Mouse (Mus musculus) megakaryocyte, embryonic 14.5 days (primary cell): ENCODE data around the gene Gm9999. TPM values are rescaled to one million over a fixed set of nuclear protein-coding genes. Genes with fewer than 3 reads are reported as not detected.
A peak's percentile ranks its signal among the peaks of the same experiment; 100 is the strongest.

ENCODE experiments used
- H3K27me3 ChIP-seq: replicated peaks from 2 replicates; pipeline ENCODE3; 2012; ENCODE audit warnings: inconsistent platforms
- H3K36me3 ChIP-seq: replicated peaks from 2 replicates; pipeline ENCODE3; 2012; ENCODE audit warnings: low read length, inconsistent platforms, mixed read lengths
- H3K4me1 ChIP-seq: 2 replicates; pipeline ENCODE4 v1.6.1; 2012; ENCODE audit warnings: inconsistent platforms
- H3K4me3 ChIP-seq: replicated peaks from 2 replicates; pipeline ENCODE3; 2012; ENCODE audit warnings: moderate library complexity, mild to moderate bottlenecking, inconsistent platforms
- H3K9me3 ChIP-seq: 2 replicates; pipeline ENCODE4 v1.6.1; 2012; ENCODE audit warnings: inconsistent platforms
- FLI1 ChIP-seq: IDR thresholded peaks from 2 replicates; pipeline ENCODE4 v1.6.1; 2012; ENCODE audit warnings: low read length, inconsistent platforms, mixed read lengths
- GATA1 ChIP-seq: IDR thresholded peaks from 3 replicates; pipeline ENCODE4 v1.6.1; 2012; ENCODE audit warnings: mixed read lengths, low read length, inconsistent platforms, borderline replicate concordance
- polyA plus RNA-seq: library from polyadenylated mRNA; stranded (reverse); fragments of >175 nt; gene quantifications from 2 replicates; pipeline ENCODE4 v1.2.3, GENCODE M21; 2012; ENCODE audit warnings: low replicate concordance; ENCODE audit not compliant: insufficient read depth

Gm9999 gene
- polyA plus RNA-seq, 1 experiment = not detected

GRCm38 (mm10) chr7:47013131-47013767 lies 29.9 kb downstream of the Gm9999 start:
- peak overlapping the region; percentile 86 for H3K4me3 ChIP-seq
- no peak for TF ChIP-seq GATA1
- TF ChIP-seq FLI1 = no peak
- H3K27me3 ChIP-seq = no peaks in the 10 kb centered on the region
- H3K9me3 ChIP-seq = no peaks in the 10 kb centered on the region
- peaks cover 69% of the 10 kb centered on the region for H3K4me1 ChIP-seq
- H3K36me3 ChIP-seq = no peaks in the 10 kb centered on the region

- H3K4me1 ChIP-seq = peaks cover 61% of the 10 kb centered on the region
- no peak for TF ChIP-seq GATA1
- TF ChIP-seq FLI1 = no peak
- no peaks in the 10 kb centered on the region for H3K36me3 ChIP-seq
- H3K27me3 ChIP-seq = peaks cover 3% of the 10 kb centered on the region
- H3K4me3 ChIP-seq = peak overlapping the region; percentile 83
- no peaks in the 10 kb centered on the region for H3K9me3 ChIP-seq
Observed at GRCm38 (mm10) chr7:47014564-47015389, 31.4 kb downstream of the Gm9999 start.

- H3K4me3 ChIP-seq = peak overlapping the region; percentile 83
- no peaks in the 10 kb centered on the region for H3K9me3 ChIP-seq
- H3K36me3 ChIP-seq = no peaks in the 10 kb centered on the region
- no peak for TF ChIP-seq GATA1
- H3K27me3 ChIP-seq = peaks cover 7% of the 10 kb centered on the region
- H3K4me1 ChIP-seq = peaks cover 56% of the 10 kb centered on the region
Observed at GRCm38 (mm10) chr7:47015390-47016065, 32.1 kb downstream of the Gm9999 start.

GRCm38 (mm10) chr7:47016602-47017001 lies 33.2 kb downstream of the Gm9999 start:
- Histone ChIP-seq H3K4me1 (peaks cover 48% of the 10 kb centered on the region), H3K4me3 (no peak overlapping the region), H3K9me3 (no peaks in the 10 kb centered on the region), H3K36me3 (no peaks in the 10 kb centered on the region), H3K27me3 (peaks cover 15% of the 10 kb centered on the region)
- no peak for TF ChIP-seq FLI1
- TF ChIP-seq GATA1 = no peak

GRCm38 (mm10) chr7:47017146-47017545 lies 33.8 kb downstream of the Gm9999 start:
- no peak overlapping the region for H3K4me3 ChIP-seq
- H3K9me3 ChIP-seq = no peaks in the 10 kb centered on the region
- peaks cover 51% of the 10 kb centered on the region for H3K4me1 ChIP-seq
- no peak for TF ChIP-seq GATA1
- TF ChIP-seq FLI1 = no peak
- H3K36me3 ChIP-seq = no peaks in the 10 kb centered on the region
- peaks cover 15% of the 10 kb centered on the region for H3K27me3 ChIP-seq

GRCm38 (mm10) chr7:47019641-47020040 lies 36.3 kb downstream of the Gm9999 start:
- H3K9me3 ChIP-seq = no peaks in the 10 kb centered on the region
- no peak overlapping the region for H3K4me3 ChIP-seq
- peaks cover 18% of the 10 kb centered on the region for H3K27me3 ChIP-seq
- H3K4me1 ChIP-seq = peaks cover 35% of the 10 kb centered on the region
- TF ChIP-seq FLI1 = no peak
- no peak for TF ChIP-seq GATA1
- H3K36me3 ChIP-seq = no peaks in the 10 kb centered on the region

GRCm38 (mm10) chr7:47020956-47021355 lies 37.6 kb downstream of the Gm9999 start:
- no peaks in the 10 kb centered on the region for H3K9me3 ChIP-seq
- no peaks in the 10 kb centered on the region for H3K36me3 ChIP-seq
- H3K4me1 ChIP-seq = peaks cover 22% of the 10 kb centered on the region
- TF ChIP-seq GATA1 (no peak), FLI1 (no peak)
- peaks cover 20% of the 10 kb centered on the region for H3K27me3 ChIP-seq
- H3K4me3 ChIP-seq = no peak overlapping the region

- TF ChIP-seq GATA1 (no peak), FLI1 (no peak)
- Histone ChIP-seq H3K4me1 (peaks cover 14% of the 10 kb centered on the region), H3K9me3 (no peaks in the 10 kb centered on the region), H3K36me3 (no peaks in the 10 kb centered on the region), H3K27me3 (peaks cover 20% of the 10 kb centered on the region), H3K4me3 (peak overlapping the region; percentile 83)
Observed at GRCm38 (mm10) chr7:47022482-47022881, 39.1 kb downstream of the Gm9999 start.

GRCm38 (mm10) chr7:47023530-47023929 lies 40.1 kb downstream of the Gm9999 start:
- peaks cover 23% of the 10 kb centered on the region for H3K4me1 ChIP-seq
- no peak overlapping the region for H3K4me3 ChIP-seq
- H3K36me3 ChIP-seq = no peaks in the 10 kb centered on the region
- peaks cover 20% of the 10 kb centered on the region for H3K27me3 ChIP-seq
- no peaks in the 10 kb centered on the region for H3K9me3 ChIP-seq
- TF ChIP-seq FLI1 (no peak), GATA1 (no peak)

GRCm38 (mm10) chr7:47024454-47024853 lies 41.1 kb downstream of the Gm9999 start:
- H3K9me3 ChIP-seq = no peaks in the 10 kb centered on the region
- peaks cover 20% of the 10 kb centered on the region for H3K27me3 ChIP-seq
- H3K4me1 ChIP-seq = peaks cover 26% of the 10 kb centered on the region
- H3K4me3 ChIP-seq = no peak overlapping the region
- H3K36me3 ChIP-seq = no peaks in the 10 kb centered on the region
- TF ChIP-seq FLI1 = no peak
- TF ChIP-seq GATA1 = no peak
